Mouse (Mus musculus): ENCODE results near the gene Vstm2a. TPM values are rescaled to one million over a fixed set of nuclear protein-coding genes. Genes with fewer than 3 reads are reported as not detected.
A peak's percentile ranks its signal among the peaks of the same experiment; 100 is the strongest.

Gene Vstm2a
- total RNA-seq, 1 experiment, result 1.3 TPM

DNA sequence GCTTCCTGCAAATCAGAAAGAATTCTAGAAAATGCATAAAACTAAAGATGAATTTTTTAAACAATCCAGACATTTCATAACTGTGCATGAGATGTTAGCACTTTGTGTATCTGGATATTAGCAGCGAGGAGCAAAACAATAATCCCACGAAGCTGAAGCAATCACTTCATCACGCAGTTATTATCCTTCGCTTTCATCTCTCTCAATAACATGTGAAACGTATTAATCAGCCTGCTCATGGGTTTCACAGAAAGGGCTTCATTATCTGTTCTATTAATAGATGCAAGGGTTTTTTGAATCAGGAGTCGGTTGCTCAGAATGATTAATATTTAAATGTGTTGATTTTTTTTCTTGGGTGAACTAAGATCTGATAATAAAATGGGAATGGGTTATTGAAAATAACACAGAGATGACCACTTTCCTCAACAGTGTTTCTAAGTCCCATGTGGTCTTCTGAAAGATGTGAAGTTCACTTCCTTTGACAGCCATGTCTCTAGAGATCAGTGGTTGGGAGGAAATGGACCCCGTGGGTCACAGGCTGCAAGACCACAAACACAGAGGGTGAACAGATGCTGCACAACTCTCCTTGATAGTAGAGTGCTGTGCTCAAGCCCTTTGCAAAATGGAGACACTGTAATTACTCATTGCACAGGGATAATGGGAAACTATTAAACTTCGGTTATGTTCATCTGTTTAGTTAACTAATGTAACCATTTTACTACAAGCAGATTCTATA, 109.5 kb downstream of the Vstm2a start:
- no peaks in the 10 kb centered on the region for H3K9me3 ChIP-seq (ENCODE audit: control insufficient read depth, insufficient read depth, low read depth, low read length)
- no peak for TF ChIP-seq ZC3H11A (IDR thresholded peaks at IDR 0.05; ENCODE audit: borderline replicate concordance, low read depth, low read length)
- no peak for TF ChIP-seq HCFC1 (IDR thresholded peaks at IDR 0.05; ENCODE audit: borderline replicate concordance, insufficient read depth, low read length)
- TF ChIP-seq ZNF384 (IDR thresholded peaks at IDR 0.05; ENCODE audit: low read depth, low read length), result no peak
- TF ChIP-seq CHD2 (IDR thresholded peaks at IDR 0.05; ENCODE audit: low read depth, low read length), result no peak
- no peak for TF ChIP-seq MAFK (IDR thresholded peaks at IDR 0.05; ENCODE audit: insufficient read depth, low read depth, low read length)
- no peaks in the 10 kb centered on the region for H3K4me1 ChIP-seq (ENCODE audit: control insufficient read depth in 2 of 2, insufficient read depth in 2 of 2, low read length in 2 of 2, poor library complexity in 1 of 2)
- no peak overlapping the region for H3K4me3 ChIP-seq (ENCODE audit: insufficient read depth in 1 of 2, low read depth in 1 of 2, low read length in 2 of 2, poor library complexity in 1 of 2, severe bottlenecking in 1 of 2)
- no peaks in the 10 kb centered on the region for H3K36me3 ChIP-seq (ENCODE audit: control insufficient read depth, insufficient read depth, low read length, poor library complexity, severe bottlenecking)
- DNase-seq (ENCODE audit: low read depth, low spot score), result no peak
- no peak overlapping the region for H3K9ac ChIP-seq (ENCODE audit: insufficient read depth, low read depth, low read length, poor library complexity, severe bottlenecking)
- in situ Hi-C loops (cut with MboI; ENCODE audit: low sequenced_read_pairs in 2 of 2, unreplicated experiment in 2 of 2), result no loop called here
- H3K27ac ChIP-seq (ENCODE audit: insufficient read depth, low read depth, low read length, poor library complexity, severe bottlenecking), result no peak overlapping the region

DNA sequence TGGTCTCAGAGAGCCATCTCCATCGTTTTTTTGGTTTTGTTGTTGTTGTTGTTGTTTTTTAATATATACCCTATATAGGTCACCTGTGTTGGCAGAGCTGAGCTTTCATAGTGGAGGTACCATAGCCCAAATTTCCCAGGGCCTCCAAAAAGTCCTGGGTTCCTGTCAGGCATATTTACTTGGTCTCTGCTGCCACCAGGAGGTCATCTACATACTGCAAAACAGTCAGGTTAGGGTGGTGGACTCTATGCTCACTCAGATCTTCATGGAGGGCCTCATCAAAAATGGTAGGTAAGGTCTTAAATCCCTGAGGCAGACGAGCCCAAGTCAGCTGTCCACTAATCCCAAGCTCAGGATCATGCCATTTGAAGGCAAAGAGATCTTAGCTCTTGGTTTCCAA, 146.1 kb downstream of the Vstm2a start:
- Histone ChIP-seq H3K4me3 (ENCODE audit: insufficient read depth in 1 of 2, low read depth in 1 of 2, low read length in 2 of 2, poor library complexity in 1 of 2, severe bottlenecking in 1 of 2) (no peak overlapping the region), H3K9ac (ENCODE audit: insufficient read depth, low read depth, low read length, poor library complexity, severe bottlenecking) (no peak overlapping the region), H3K9me3 (ENCODE audit: control insufficient read depth, insufficient read depth, low read depth, low read length) (no peaks in the 10 kb centered on the region; the same call in 1 of the 2 replicates), H3K27ac (ENCODE audit: insufficient read depth, low read depth, low read length, poor library complexity, severe bottlenecking) (no peak overlapping the region), H3K36me3 (ENCODE audit: control insufficient read depth, insufficient read depth, low read length, poor library complexity, severe bottlenecking) (no peaks in the 10 kb centered on the region), H3K4me1 (ENCODE audit: control insufficient read depth in 2 of 2, insufficient read depth in 2 of 2, low read length in 2 of 2, poor library complexity in 1 of 2) (no peaks in the 10 kb centered on the region)
- TF ChIP-seq ZNF384 (IDR thresholded peaks at IDR 0.05; ENCODE audit: low read depth, low read length) (no peak), ZC3H11A (IDR thresholded peaks at IDR 0.05; ENCODE audit: borderline replicate concordance, low read depth, low read length) (peak; percentile 66; the same call in 1 of the 2 replicates)
- no peak for DNase-seq (ENCODE audit: low read depth, low spot score)
- in situ Hi-C loops (cut with MboI; ENCODE audit: low sequenced_read_pairs in 2 of 2, unreplicated experiment in 2 of 2), result no loop called here

DNA sequence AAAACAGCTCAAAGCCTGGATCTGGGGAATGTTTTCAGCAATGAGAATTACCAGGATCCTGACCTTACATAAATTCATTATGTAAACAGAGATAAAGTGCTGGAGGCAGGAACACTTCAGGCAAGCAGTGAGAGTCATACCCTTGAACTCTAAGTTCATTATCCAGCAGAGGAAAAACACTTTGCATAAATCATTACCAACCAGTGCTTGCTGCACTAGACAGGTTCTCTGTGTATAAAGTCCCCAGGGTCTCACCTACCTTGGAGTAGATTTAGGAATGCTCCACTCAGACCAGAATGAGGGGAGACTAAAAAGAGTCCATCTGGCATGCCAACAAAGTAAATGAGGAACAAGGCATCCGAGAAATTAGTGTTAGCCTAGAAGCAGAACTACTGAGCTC, 154.2 kb downstream of the Vstm2a start:
- TF ChIP-seq ZC3H11A (IDR thresholded peaks at IDR 0.05; ENCODE audit: borderline replicate concordance, low read depth, low read length), result no peak
- TF ChIP-seq ZNF384 (IDR thresholded peaks at IDR 0.05; ENCODE audit: low read depth, low read length), result no peak
- TF ChIP-seq MAFK (IDR thresholded peaks at IDR 0.05; ENCODE audit: insufficient read depth, low read depth, low read length), result no peak
- no peak for TF ChIP-seq CHD2 (IDR thresholded peaks at IDR 0.05; ENCODE audit: low read depth, low read length)
- TF ChIP-seq HCFC1 (IDR thresholded peaks at IDR 0.05; ENCODE audit: borderline replicate concordance, insufficient read depth, low read length), result no peak
- no peak overlapping the region for H3K27ac ChIP-seq (ENCODE audit: insufficient read depth, low read depth, low read length, poor library complexity, severe bottlenecking)
- H3K9ac ChIP-seq (ENCODE audit: insufficient read depth, low read depth, low read length, poor library complexity, severe bottlenecking), result no peak overlapping the region
- no peak overlapping the region for H3K4me3 ChIP-seq (ENCODE audit: insufficient read depth in 1 of 2, low read depth in 1 of 2, low read length in 2 of 2, poor library complexity in 1 of 2, severe bottlenecking in 1 of 2)
- in situ Hi-C loops (cut with MboI; ENCODE audit: low sequenced_read_pairs in 2 of 2, unreplicated experiment in 2 of 2), result no loop called here
- H3K9me3 ChIP-seq (ENCODE audit: control insufficient read depth, insufficient read depth, low read depth, low read length), result no peaks in the 10 kb centered on the region
- DNase-seq (ENCODE audit: low read depth, low spot score), result no peak
- no peaks in the 10 kb centered on the region for H3K4me1 ChIP-seq (ENCODE audit: control insufficient read depth in 2 of 2, insufficient read depth in 2 of 2, low read length in 2 of 2, poor library complexity in 1 of 2)
- no peaks in the 10 kb centered on the region for H3K36me3 ChIP-seq (ENCODE audit: control insufficient read depth, insufficient read depth, low read length, poor library complexity, severe bottlenecking)

DNA sequence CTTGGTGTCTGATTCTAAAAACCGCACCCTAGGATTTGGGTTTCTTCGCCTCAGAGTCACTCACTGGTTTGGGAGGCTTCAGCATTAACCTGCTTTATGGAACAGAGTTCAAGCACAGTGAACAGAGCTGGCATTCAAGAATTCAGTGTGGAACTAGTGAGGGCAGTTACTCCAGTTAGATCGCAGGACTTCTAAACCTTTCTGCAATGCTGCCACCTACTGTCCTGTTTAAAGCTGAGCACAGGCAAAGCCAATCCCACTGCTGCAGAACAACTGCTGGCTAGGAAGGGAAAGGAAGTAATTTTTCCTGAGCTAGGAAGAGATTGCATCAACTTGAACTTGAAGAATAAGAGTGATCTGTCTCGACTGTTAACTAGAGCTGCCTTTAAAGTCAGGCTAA, 155.1 kb downstream of the Vstm2a start:
- in situ Hi-C loops (cut with MboI; ENCODE audit: low sequenced_read_pairs in 2 of 2, unreplicated experiment in 2 of 2), result no loop called here
- H3K36me3 ChIP-seq (ENCODE audit: control insufficient read depth, insufficient read depth, low read length, poor library complexity, severe bottlenecking), result no peaks in the 10 kb centered on the region
- no peaks in the 10 kb centered on the region for H3K9me3 ChIP-seq (ENCODE audit: control insufficient read depth, insufficient read depth, low read depth, low read length)
- peak; percentile 53 for DNase-seq (ENCODE audit: low read depth, low spot score)
- H3K4me1 ChIP-seq (ENCODE audit: control insufficient read depth in 2 of 2, insufficient read depth in 2 of 2, low read length in 2 of 2, poor library complexity in 1 of 2), result no peaks in the 10 kb centered on the region
- no peak for TF ChIP-seq MAFK (IDR thresholded peaks at IDR 0.05; ENCODE audit: insufficient read depth, low read depth, low read length)
- TF ChIP-seq ZC3H11A (IDR thresholded peaks at IDR 0.05; ENCODE audit: borderline replicate concordance, low read depth, low read length), result peak; percentile 88
- no peak overlapping the region for H3K27ac ChIP-seq (ENCODE audit: insufficient read depth, low read depth, low read length, poor library complexity, severe bottlenecking)
- H3K9ac ChIP-seq (ENCODE audit: insufficient read depth, low read depth, low read length, poor library complexity, severe bottlenecking), result no peak overlapping the region
- no peak overlapping the region for H3K4me3 ChIP-seq (ENCODE audit: insufficient read depth in 1 of 2, low read depth in 1 of 2, low read length in 2 of 2, poor library complexity in 1 of 2, severe bottlenecking in 1 of 2)

DNA sequence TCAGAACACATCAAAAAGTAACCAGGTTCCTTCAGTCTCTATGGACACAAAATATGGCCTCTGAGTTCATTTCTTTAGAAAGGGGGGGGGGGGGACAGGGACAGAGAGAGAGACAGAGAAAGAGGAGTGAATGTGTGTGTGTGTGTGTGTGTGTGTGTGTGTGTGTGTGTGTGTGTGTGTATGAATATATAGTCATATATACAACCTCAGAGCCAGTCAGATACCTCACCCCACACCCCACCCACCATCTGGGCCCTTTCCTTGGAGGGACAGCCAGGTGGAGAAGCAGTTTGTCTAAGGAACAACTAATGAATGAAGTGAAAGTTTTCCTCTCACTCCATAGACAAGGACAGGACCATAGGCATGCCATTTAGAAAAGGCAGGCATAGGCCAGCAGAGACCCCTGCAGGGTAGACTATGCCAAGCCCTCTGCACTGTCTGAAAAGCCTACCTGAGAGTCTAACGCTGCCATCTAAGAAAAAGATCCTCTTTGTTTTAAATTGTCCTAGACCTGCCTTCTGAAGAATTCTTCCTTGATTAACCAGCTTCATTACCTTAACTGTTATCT, 155.6 kb downstream of the Vstm2a start:
- H3K36me3 ChIP-seq (ENCODE audit: control insufficient read depth, insufficient read depth, low read length, poor library complexity, severe bottlenecking), result no peaks in the 10 kb centered on the region
- H3K9me3 ChIP-seq (ENCODE audit: control insufficient read depth, insufficient read depth, low read depth, low read length), result no peaks in the 10 kb centered on the region
- no peak overlapping the region for H3K9ac ChIP-seq (ENCODE audit: insufficient read depth, low read depth, low read length, poor library complexity, severe bottlenecking)
- in situ Hi-C loops (cut with MboI; ENCODE audit: low sequenced_read_pairs in 2 of 2, unreplicated experiment in 2 of 2), result no loop called here
- H3K27ac ChIP-seq (ENCODE audit: insufficient read depth, low read depth, low read length, poor library complexity, severe bottlenecking), result no peak overlapping the region
- H3K4me3 ChIP-seq (ENCODE audit: insufficient read depth in 1 of 2, low read depth in 1 of 2, low read length in 2 of 2, poor library complexity in 1 of 2, severe bottlenecking in 1 of 2), result no peak overlapping the region
- no peak for TF ChIP-seq CHD2 (IDR thresholded peaks at IDR 0.05; ENCODE audit: low read depth, low read length)
- H3K4me1 ChIP-seq (ENCODE audit: control insufficient read depth in 2 of 2, insufficient read depth in 2 of 2, low read length in 2 of 2, poor library complexity in 1 of 2), result no peaks in the 10 kb centered on the region
- no peak for DNase-seq (ENCODE audit: low read depth, low spot score)

Measured in ES-E14 (cell line).